Mouse (Mus musculus): ENCODE results near the gene Ifit3.

DNA sequence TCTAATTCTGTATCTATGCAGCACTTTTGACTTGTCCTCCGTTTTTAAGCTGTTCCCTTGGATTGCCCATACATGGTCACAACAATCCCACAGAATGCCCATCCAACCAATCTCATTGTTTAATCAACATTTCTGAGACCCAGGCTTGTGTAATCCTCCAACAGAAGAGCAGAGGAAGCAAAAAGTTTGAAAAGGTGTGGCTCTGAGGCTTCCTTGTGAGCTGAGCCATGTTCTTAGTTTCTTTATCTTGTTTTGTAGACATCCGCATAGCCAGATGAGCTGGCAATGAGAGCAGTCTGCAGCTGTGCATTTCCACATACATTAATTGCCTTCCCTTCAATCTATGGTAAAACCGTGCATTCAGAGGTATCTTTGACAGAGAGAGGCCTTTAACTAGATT, 22.1 kb downstream of the Ifit3 start:
- TF ChIP-seq POLR2A (IDR thresholded peaks at IDR 0.05; ENCODE audit: control insufficient read depth, extremely low read depth, insufficient read depth, low read length, poor library complexity) (no peak), CTCF (IDR thresholded peaks at IDR 0.05; ENCODE audit: borderline replicate concordance, control insufficient read depth, extremely low read depth, insufficient read depth, low read length, poor library complexity) (no peak)

All from thymus, adult 2 months (tissue).